Mouse (Mus musculus): ENCODE data around the gene Pmch. TPM values are rescaled to one million over a fixed set of nuclear protein-coding genes. Genes with fewer than 3 reads are reported as not detected.

The Pmch gene
- total RNA-seq (2021) = not detected
- long read RNA-seq, experiment 1 = 0 reads
- long read RNA-seq, experiment 2 = 0 reads

- DNase-seq (ENCODE audit: low spot score in 2 of 2) = no peak
- intact Hi-C loops (cut with DNase I) = no loop called here
Measured at GRCm38 (mm10) chr10:88090772-88091171, at the start of gene Pmch. Gene Pmch (plus strand): TSS chr10:88091072.

GRCm38 (mm10) chr10:88044297-88044696 is 46.6 kb upstream of the Pmch start:
- no peak for DNase-seq (ENCODE audit: low spot score in 2 of 2)
- intact Hi-C loops (cut with DNase I) = no loop called here

GRCm38 (mm10) chr10:88046098-88046771 is 44.6 kb upstream of the Pmch start:
- no peak for DNase-seq (ENCODE audit: low spot score in 2 of 2)
- intact Hi-C loops (cut with DNase I) = no loop called here

- intact Hi-C loops (cut with DNase I) = no loop called here
Measured at GRCm38 (mm10) chr10:88054233-88054985, 36.5 kb upstream of the Pmch start.

GRCm38 (mm10) chr10:88056950-88057649 is 33.8 kb upstream of the Pmch start:
- DNase-seq (ENCODE audit: low spot score in 2 of 2) = peak; percentile 20 to 44
- intact Hi-C loops (cut with DNase I) = no loop called here

More at GRCm38 (mm10) chr10:88054233-88054985, 36.5 kb upstream of the Pmch start:
- no peak for DNase-seq (ENCODE audit: low spot score in 2 of 2)

GRCm38 (mm10) chr10:88063436-88063835 is 27.4 kb upstream of the Pmch start:
- intact Hi-C loops (cut with DNase I) = no loop called here
- DNase-seq (ENCODE audit: low spot score in 2 of 2) = no peak

- no peak for DNase-seq (ENCODE audit: low spot score in 2 of 2)
- intact Hi-C loops (cut with DNase I) = no loop called here
Measured at GRCm38 (mm10) chr10:88064872-88065271, 26.0 kb upstream of the Pmch start.

GRCm38 (mm10) chr10:88067377-88067776 is 23.5 kb upstream of the Pmch start:
- DNase-seq (ENCODE audit: low spot score in 2 of 2) = no peak
- intact Hi-C loops (cut with DNase I) = no loop called here

- intact Hi-C loops (cut with DNase I) = no loop called here
- DNase-seq (ENCODE audit: low spot score in 2 of 2) = no peak
Measured at GRCm38 (mm10) chr10:88106169-88106568, 15.3 kb downstream of the Pmch start.

- intact Hi-C loops (cut with DNase I) = no loop called here
- DNase-seq (ENCODE audit: low spot score in 2 of 2) = no peak
Measured at GRCm38 (mm10) chr10:88113290-88113689, 22.4 kb downstream of the Pmch start.

- intact Hi-C loops (cut with DNase I) = loop anchor here (10.0 kb wide), 1 partner anchor 265 kb away; the partner anchor contains the start of gene Igf1
Measured at GRCm38 (mm10) chr10:88119721-88120120, 28.8 kb downstream of the Pmch start.

GRCm38 (mm10) chr10:88135630-88136029 is 44.8 kb downstream of the Pmch start:
- intact Hi-C loops (cut with DNase I) = no loop called here
- no peak for DNase-seq (ENCODE audit: low spot score in 2 of 2)

More at GRCm38 (mm10) chr10:88119721-88120120, 28.8 kb downstream of the Pmch start:
- no peak for DNase-seq (ENCODE audit: low spot score in 2 of 2)

Other genes with a start within 250 kb of the Pmch start
- gene Igf1, start 232.8 kb upstream of the Pmch start, total RNA-seq (2021) = 10 to 100 TPM; 17.1 to 17.5 TPM
- under 1 TPM; 0.77 to 0.80 TPM for gene Parpbp, start 55.9 kb downstream of the Pmch start, total RNA-seq (2021)
- gene Nup37, start 55.9 kb downstream of the Pmch start, total RNA-seq (2021) = 1 to 10 TPM; 5.7 to 7.4 TPM
- 10 to 100 TPM; 22.7 to 25.6 TPM for gene Washc3, start 110.0 kb downstream of the Pmch start, total RNA-seq (2021)

Data from left cerebral cortex, postnatal 14 days (tissue).